Comparison of ENCODE assay signal across 17 mouse cellular contexts in genomic region chr11:32232848-32233247, GRCm38 (mm10). TPM values are rescaled to one million over a fixed set of nuclear protein-coding genes. Genes with fewer than 3 reads are reported as not detected.
DNase-seq lines count a peak whose midpoint lies in the region; ATAC-seq and TF ChIP-seq lines count a peak whose summit lies in the region.
"Had no signal": no experiment of that assay in that cellular context is flagged by ENCODE, and none has a peak within 500 bp of the region (broad histone marks: within the 10 kb centered on the region; RNA-seq: fewer than 3 reads in every experiment).

No protein-coding gene starts in this region.

- no peak for TF ChIP-seq CTCF in lung, postnatal 0 days (IDR thresholded peaks at IDR 0.05)

- 74% methylated on average over 10 of the region's 10 CpGs for WGBS in hindbrain, embryonic 15.5 days
- WGBS in hindbrain, embryonic 11.5 days, result 78% methylated on average over 10 of the region's 10 CpGs
- 74% methylated on average over 10 of the region's 10 CpGs for WGBS in lung, postnatal 0 days
- 59% methylated on average over 10 of the region's 10 CpGs for WGBS in limb, embryonic 14.5 days

- H3K27ac ChIP-seq in hindbrain, embryonic 15.5 days (replicated peaks), result no peak overlapping the region
- no peak overlapping the region for H3K27ac ChIP-seq in hindbrain, embryonic 11.5 days (ENCODE audit: low read depth, low read length)
- H3K27ac ChIP-seq in lung, postnatal 0 days (ENCODE audit: low read length), result no peak overlapping the region
- H3K27ac ChIP-seq in limb, embryonic 14.5 days (replicated peaks; ENCODE audit: low read depth, low read length), result no peak overlapping the region
- H3K27ac ChIP-seq: heart, adult 2 months; limb, embryonic 12.5 days had no signal

- peaks cover 46% of the 10 kb centered on the region for H3K4me1 ChIP-seq in hindbrain, embryonic 15.5 days (replicated peaks)
- H3K4me1 ChIP-seq in hindbrain, embryonic 11.5 days (replicated peaks; ENCODE audit: control insufficient read depth, insufficient read depth, low read length), result no peaks in the 10 kb centered on the region
- no peaks in the 10 kb centered on the region; the same call in 1 of the 2 replicates for H3K4me1 ChIP-seq in lung, postnatal 0 days (ENCODE audit: insufficient read depth, low read depth, low read length)
- no peaks in the 10 kb centered on the region; the same call in none of the 2 replicates for H3K4me1 ChIP-seq in limb, embryonic 14.5 days (ENCODE audit: control insufficient read depth, insufficient read depth, low read length)
- H3K4me1 ChIP-seq: limb, embryonic 12.5 days had no signal

- TF ChIP-seq EP300 in lung, postnatal 0 days (IDR thresholded peaks at IDR 0.05), result no peak

- H3K36me3 ChIP-seq in hindbrain, embryonic 15.5 days, result peaks cover 24% of the 10 kb centered on the region
- H3K36me3 ChIP-seq in hindbrain, embryonic 11.5 days (ENCODE audit: control insufficient read depth, insufficient read depth, low read length), result peaks cover 5% of the 10 kb centered on the region; the same call in 1 of the 2 replicates
- 0 out of 2 replicates have a peak, but pooled peaks cover 5% of the 10 kb centered on the region for H3K36me3 ChIP-seq in lung, postnatal 0 days (ENCODE audit: insufficient read depth, low read length)
- H3K36me3 ChIP-seq in limb, embryonic 14.5 days (ENCODE audit: control insufficient read depth, insufficient read depth, low read length), result peaks cover 66% of the 10 kb centered on the region

- no peak overlapping the region for H3K9ac ChIP-seq in hindbrain, embryonic 15.5 days
- H3K9ac ChIP-seq in hindbrain, embryonic 11.5 days (ENCODE audit: low read depth, low read length), result no peak overlapping the region
- H3K9ac ChIP-seq in lung, postnatal 0 days (replicated peaks; ENCODE audit: low read depth), result no peak overlapping the region
- H3K9ac ChIP-seq in limb, embryonic 14.5 days (ENCODE audit: low read depth, low read length, severe bottlenecking), result no peak overlapping the region
- H3K9ac ChIP-seq: limb, embryonic 12.5 days had no signal

- peak; percentile 16; the same call in 1 of the 2 replicates for ATAC-seq in hindbrain, embryonic 15.5 days (ENCODE audit: low FRiP score, low read depth)
- ATAC-seq in hindbrain, embryonic 11.5 days (ENCODE audit: low FRiP score), result no peak
- ATAC-seq in lung, postnatal 0 days, result peak; percentile 14; the same call in 1 of the 2 replicates
- ATAC-seq in limb, embryonic 14.5 days (ENCODE audit: low FRiP score, low read depth), result 0 out of 2 replicates have a peak, but pooled peaks have one; percentile 11
- ATAC-seq: midbrain, embryonic 16.5 days; Patski had no signal

- no peak overlapping the region for H3K4me2 ChIP-seq in hindbrain, embryonic 15.5 days
- H3K4me2 ChIP-seq in hindbrain, embryonic 11.5 days (replicated peaks; ENCODE audit: low read depth, low read length), result no peak overlapping the region
- no peak overlapping the region for H3K4me2 ChIP-seq in lung, postnatal 0 days (replicated peaks; ENCODE audit: low read depth, low read length)
- H3K4me2 ChIP-seq in limb, embryonic 14.5 days (replicated peaks; ENCODE audit: low read depth, low read length, severe bottlenecking), result no peak overlapping the region
- H3K4me2 ChIP-seq: limb, embryonic 12.5 days had no signal

- H3K27me3 ChIP-seq in hindbrain, embryonic 15.5 days, result no peaks in the 10 kb centered on the region
- no peaks in the 10 kb centered on the region for H3K27me3 ChIP-seq in hindbrain, embryonic 11.5 days (ENCODE audit: control insufficient read depth, insufficient read depth, low read length)
- no peaks in the 10 kb centered on the region for H3K27me3 ChIP-seq in lung, postnatal 0 days (replicated peaks; ENCODE audit: insufficient read depth, low read length)
- no peaks in the 10 kb centered on the region for H3K27me3 ChIP-seq in limb, embryonic 14.5 days (ENCODE audit: control insufficient read depth, insufficient read depth, low read length)
- H3K27me3 ChIP-seq: CH12.LX; limb, embryonic 12.5 days; Patski had no signal

- TF ChIP-seq POLR2A in limb, embryonic 14.5 days (IDR thresholded peaks at IDR 0.05; ENCODE audit: borderline replicate concordance, extremely low read depth, insufficient read depth, insufficient read length), result no peak

- no peaks in the 10 kb centered on the region for H3K9me3 ChIP-seq in hindbrain, embryonic 15.5 days
- H3K9me3 ChIP-seq in hindbrain, embryonic 11.5 days (ENCODE audit: control insufficient read depth, low read length), result no peaks in the 10 kb centered on the region
- no peaks in the 10 kb centered on the region for H3K9me3 ChIP-seq in lung, postnatal 0 days (ENCODE audit: low read length)
- no peaks in the 10 kb centered on the region for H3K9me3 ChIP-seq in limb, embryonic 14.5 days (ENCODE audit: control insufficient read depth, low read length)
- H3K9me3 ChIP-seq: limb, embryonic 12.5 days had no signal

- H3K4me3 ChIP-seq in hindbrain, embryonic 15.5 days, result no peak overlapping the region
- no peak overlapping the region for H3K4me3 ChIP-seq in hindbrain, embryonic 11.5 days (ENCODE audit: low read depth, low read length)
- H3K4me3 ChIP-seq in lung, postnatal 0 days (ENCODE audit: low read depth, low read length), result no peak overlapping the region
- no peak overlapping the region for H3K4me3 ChIP-seq in limb, embryonic 14.5 days (replicated peaks; ENCODE audit: low read length)
- H3K4me3 ChIP-seq: erythroblast, embryonic 14.5 days; heart, adult 2 months; limb, embryonic 12.5 days had no signal

- DNase-seq in hindbrain, embryonic 11.5 days (ENCODE audit: low spot score), result no peak
- DNase-seq in lung, postnatal 0 days (ENCODE audit: low spot score), result no peak
- DNase-seq in lung, postnatal 14 days, result no peak
- DNase-seq in cerebellum, postnatal 14 days, result peak; percentile 57 to 63
- no peak for DNase-seq in limb, embryonic 14.5 days (ENCODE audit: low spot score)
- DNase-seq in adrenal gland, postnatal 4 days (ENCODE audit: low spot score in 2 of 2), result no peak
- DNase-seq: adrenal gland, adult 2 months; heart, adult 2 months; layer of hippocampus, adult 9-11 months; lung, postnatal 10 days had no signal

RNA-seq across cellular contexts. Expression of gene Mpg, which starts 6.5 kb away (rescaled TPM):
- polyA plus RNA-seq in hindbrain, embryonic 15.5 days (2015; fragmentation: Nextera tagmentation; extraction: Ambion mirVana), result 34.7 and 36.9 TPM in 2 replicates
- polyA plus RNA-seq in hindbrain, embryonic 11.5 days (2014; fragmentation: Nextera tagmentation; extraction: Ambion mirVana), result 28.6 and 29.0 TPM in 2 replicates
- 22.9 and 25.9 TPM in 2 replicates for polyA plus RNA-seq in lung, postnatal 0 days (2015; fragmentation: Nextera tagmentation; extraction: Ambion mirVana)
- 27.1 and 27.9 TPM in 2 replicates for polyA plus RNA-seq in limb, embryonic 14.5 days (2012; rRNA removed)
- 40.1 and 43.9 TPM in 2 replicates for polyA plus RNA-seq in limb, embryonic 14.5 days (2014; fragmentation: Nextera tagmentation; extraction: Ambion mirVana)
- total RNA-seq in adrenal gland, postnatal 4 days (2021), result 10 to 100 TPM; 38.5 to 40.6 TPM

RNA-seq across cellular contexts. Expression of gene Rhbdf1, which starts 10.7 kb away (rescaled TPM):
- polyA plus RNA-seq in hindbrain, embryonic 15.5 days (2015; fragmentation: Nextera tagmentation; extraction: Ambion mirVana), result 24.8 and 29.2 TPM in 2 replicates
- polyA plus RNA-seq in hindbrain, embryonic 11.5 days (2014; fragmentation: Nextera tagmentation; extraction: Ambion mirVana), result 19.1 and 21.0 TPM in 2 replicates
- 54.8 and 58.5 TPM in 2 replicates for polyA plus RNA-seq in lung, postnatal 0 days (2015; fragmentation: Nextera tagmentation; extraction: Ambion mirVana)
- 136 and 234 TPM in 2 replicates for polyA plus RNA-seq in limb, embryonic 14.5 days (2012; rRNA removed)
- polyA plus RNA-seq in limb, embryonic 14.5 days (2014; fragmentation: Nextera tagmentation; extraction: Ambion mirVana), result 61.5 and 68.3 TPM in 2 replicates
- 10 to 100 TPM; 43.7 to 47.5 TPM for total RNA-seq in adrenal gland, postnatal 4 days (2021)

RNA-seq across cellular contexts. Expression of gene Snrnp25, which starts 27.6 kb away (rescaled TPM):
- polyA plus RNA-seq in hindbrain, embryonic 15.5 days (2015; fragmentation: Nextera tagmentation; extraction: Ambion mirVana), result 49.5 and 50.4 TPM in 2 replicates
- polyA plus RNA-seq in hindbrain, embryonic 11.5 days (2014; fragmentation: Nextera tagmentation; extraction: Ambion mirVana), result 82.5 and 84.2 TPM in 2 replicates
- 18.9 and 20.8 TPM in 2 replicates for polyA plus RNA-seq in lung, postnatal 0 days (2015; fragmentation: Nextera tagmentation; extraction: Ambion mirVana)
- polyA plus RNA-seq in limb, embryonic 14.5 days (2012; rRNA removed), result 31.9 and 46.7 TPM in 2 replicates
- 52.1 and 54.5 TPM in 2 replicates for polyA plus RNA-seq in limb, embryonic 14.5 days (2014; fragmentation: Nextera tagmentation; extraction: Ambion mirVana)
- 10 to 100 TPM; 19.5 to 20.2 TPM for total RNA-seq in adrenal gland, postnatal 4 days (2021)

RNA-seq across cellular contexts. Expression of gene Il9r, which starts 32.8 kb away (rescaled TPM):
- not detected in 2 replicates for polyA plus RNA-seq in hindbrain, embryonic 15.5 days (2015; fragmentation: Nextera tagmentation; extraction: Ambion mirVana)
- polyA plus RNA-seq in hindbrain, embryonic 11.5 days (2014; fragmentation: Nextera tagmentation; extraction: Ambion mirVana), result not detected in 2 replicates
- polyA plus RNA-seq in lung, postnatal 0 days (2015; fragmentation: Nextera tagmentation; extraction: Ambion mirVana), result 0.05 TPM in 1 of 2 replicates, not detected in the other
- 0.54 and 0.73 TPM in 2 replicates for polyA plus RNA-seq in limb, embryonic 14.5 days (2012; rRNA removed)
- 0.21 and 0.32 TPM in 2 replicates for polyA plus RNA-seq in limb, embryonic 14.5 days (2014; fragmentation: Nextera tagmentation; extraction: Ambion mirVana)
- under 1 TPM; 0.17 to 0.40 TPM for total RNA-seq in adrenal gland, postnatal 4 days (2021)
- total RNA-seq: heart, adult 2 months had no signal
- polyA plus RNA-seq: adrenal gland, adult 2 months; erythroblast, embryonic 14.5 days; midbrain, embryonic 16.5 days; neural tube, embryonic 14.5 days; Patski had no signal

RNA-seq across cellular contexts. Expression of gene Nprl3, which starts 34.7 kb away (rescaled TPM):
- polyA plus RNA-seq in hindbrain, embryonic 15.5 days (2015; fragmentation: Nextera tagmentation; extraction: Ambion mirVana), result 33.5 and 43.9 TPM in 2 replicates
- polyA plus RNA-seq in hindbrain, embryonic 11.5 days (2014; fragmentation: Nextera tagmentation; extraction: Ambion mirVana), result 28.9 and 31.4 TPM in 2 replicates
- polyA plus RNA-seq in lung, postnatal 0 days (2015; fragmentation: Nextera tagmentation; extraction: Ambion mirVana), result 33.6 TPM in 2 replicates
- polyA plus RNA-seq in limb, embryonic 14.5 days (2012; rRNA removed), result 88.8 and 114 TPM in 2 replicates
- polyA plus RNA-seq in limb, embryonic 14.5 days (2014; fragmentation: Nextera tagmentation; extraction: Ambion mirVana), result 29.4 and 30.9 TPM in 2 replicates
- total RNA-seq in adrenal gland, postnatal 4 days (2021), result 10 to 100 TPM; 73.7 to 77.3 TPM

Comparison
In these comparisons a context has a peak if more than half of its experiments do, and no peak if none do; other contexts are left out.
1. DNase-seq: peak in cerebellum, postnatal 14 days (2 of 2); none in hindbrain, embryonic 11.5 days (single experiment), lung, postnatal 0 days (single experiment), lung, postnatal 14 days (single experiment), limb, embryonic 14.5 days (single experiment) and adrenal gland, postnatal 4 days (0 of 2).